Mouse (Mus musculus) hindbrain, embryonic 14.5 days (tissue): ENCODE data around the gene Ryk. TPM values are rescaled to one million over a fixed set of nuclear protein-coding genes. Genes with fewer than 3 reads are reported as not detected.

Source experiments
- ATAC-seq: fragments of 200-750 bp; cut with Nextera tagmentation; 2 replicates; pipeline ENCODE4 v1.8.0; 2017; ENCODE audit warnings: moderate number of reproducible peaks, mild to moderate bottlenecking, moderate TSS enrichment, moderate library complexity; ENCODE audit not compliant: low FRiP score
- DNase-seq: peaks from one replicate; pipeline ENCODE4 v3.0.0-alpha.2; 2015; ENCODE audit warnings: low spot score
- H3K27ac ChIP-seq: fragments of 300-500 bp; sonication (generic); 2 replicates; pipeline ENCODE4 v1.5.1; 2014; ENCODE audit warnings: mild to moderate bottlenecking, moderate library complexity
- H3K27me3 ChIP-seq: fragments of 300-500 bp; sonication (generic); 2 replicates; pipeline ENCODE4 v1.6.1; 2014; ENCODE audit warnings: mild to moderate bottlenecking, low read length, mixed read lengths; ENCODE audit not compliant: control insufficient read depth, insufficient read depth
- H3K36me3 ChIP-seq: fragments of 300-500 bp; sonication (generic); replicated peaks from 2 replicates; pipeline ENCODE4 v1.6.1; 2014; ENCODE audit not compliant: control insufficient read depth, insufficient read depth
- H3K4me1 ChIP-seq: fragments of 300-500 bp; sonication (generic); replicated peaks from 2 replicates; pipeline ENCODE4 v1.6.1; 2014; ENCODE audit warnings: antibody characterized with exemption, low read length, mixed read lengths; ENCODE audit not compliant: control insufficient read depth, insufficient read depth
- H3K4me2 ChIP-seq: fragments of 300-500 bp; sonication (generic); replicated peaks from 2 replicates; pipeline ENCODE4 v1.6.1; 2014; ENCODE audit warnings: mild to moderate bottlenecking, moderate library complexity
- H3K4me3 ChIP-seq: fragments of 300-500 bp; sonication (generic); replicated peaks from 2 replicates; pipeline ENCODE4 v1.5.1; 2014; ENCODE audit warnings: mild to moderate bottlenecking, low read length
- H3K9ac ChIP-seq: fragments of 300-500 bp; sonication (generic); 2 replicates; pipeline ENCODE4 v1.6.1; 2014
- H3K9me3 ChIP-seq: fragments of 300-500 bp; sonication (generic); 2 replicates; pipeline ENCODE4 v1.6.1; 2016; ENCODE audit warnings: low read length; ENCODE audit not compliant: control insufficient read depth
- WGBS: fragments of 180-500 bp; shearing (Covaris S2); extraction: QIAGEN DNeasy Blood & Tissue Kit; methylation state at CpG from one replicate; pipeline ENCODE4 v1.1.7; 2014; 5-methylcytosine and 5-hydroxymethylcytosine counted together
- polyA plus RNA-seq: library from polyadenylated mRNA; unstranded; fragments of >200 nt; fragmentation: Nextera tagmentation; extraction: Ambion mirVana; gene quantifications from 2 replicates; pipeline ENCODE4 v1.2.1, GENCODE M21; 2014

Ryk gene
- polyA plus RNA-seq, 1 experiment from 2014 or later: 14.5 TPM

GRCm38 (mm10) chr9:102948706-102949105, 114.0 kb downstream of the Ryk start:
- 69% methylated on average over 5 of the region's 5 CpGs for WGBS
- H3K9ac ChIP-seq: no peak overlapping the region

GRCm38 (mm10) chr9:102951091-102951994, 116.6 kb downstream of the Ryk start:
- Histone ChIP-seq H3K27me3 (no peaks in the 10 kb centered on the region), H3K4me3 (no peak overlapping the region), H3K4me1 (no peaks in the 10 kb centered on the region), H3K4me2 (no peak overlapping the region), H3K36me3 (no peaks in the 10 kb centered on the region), H3K9me3 (no peaks in the 10 kb centered on the region), H3K27ac (no peak overlapping the region), H3K9ac (no peak overlapping the region)
- DNase-seq (no peak), ATAC-seq (no peak)
- 91% methylated on average over 9 of the region's 9 CpGs for WGBS

More at GRCm38 (mm10) chr9:102948706-102949105, 114.0 kb downstream of the Ryk start:
- no peaks in the 10 kb centered on the region for H3K27me3 ChIP-seq
- H3K9me3 ChIP-seq: no peaks in the 10 kb centered on the region
- H3K36me3 ChIP-seq: no peaks in the 10 kb centered on the region
- DNase-seq (no peak), ATAC-seq (no peak)
- no peaks in the 10 kb centered on the region for H3K4me1 ChIP-seq
- no peak overlapping the region for H3K4me3 ChIP-seq
- no peak overlapping the region for H3K27ac ChIP-seq
- H3K4me2 ChIP-seq: no peak overlapping the region

- WGBS: 85% methylated on average over 3 of the region's 3 CpGs
Observed at GRCm38 (mm10) chr9:102955866-102956265, 121.1 kb downstream of the Ryk start.

More at GRCm38 (mm10) chr9:102955866-102956265, 121.1 kb downstream of the Ryk start:
- Histone ChIP-seq H3K4me1 (no peaks in the 10 kb centered on the region), H3K36me3 (no peaks in the 10 kb centered on the region), H3K4me3 (no peak overlapping the region), H3K4me2 (no peak overlapping the region), H3K27me3 (no peaks in the 10 kb centered on the region), H3K9ac (no peak overlapping the region), H3K27ac (no peak overlapping the region), H3K9me3 (no peaks in the 10 kb centered on the region)
- ATAC-seq (no peak), DNase-seq (no peak)

Other genes starting within 250 kb of the Ryk start
- gene Anapc13, start 208.6 kb upstream of the Ryk start, polyA plus RNA-seq: 142 and 184 TPM in 2 replicates
- gene Cep63, start 208.4 kb upstream of the Ryk start, polyA plus RNA-seq: 31.3 and 35.7 TPM in 2 replicates
- gene Amotl2, start 118.2 kb upstream of the Ryk start, polyA plus RNA-seq: 54.1 and 56.8 TPM in 2 replicates
- 2.4 and 3.7 TPM in 2 replicates for gene Slco2a1, start 153.8 kb downstream of the Ryk start, polyA plus RNA-seq